Comparison of ENCODE assay signal across 21 mouse cellular contexts in the genomic region with DNA sequence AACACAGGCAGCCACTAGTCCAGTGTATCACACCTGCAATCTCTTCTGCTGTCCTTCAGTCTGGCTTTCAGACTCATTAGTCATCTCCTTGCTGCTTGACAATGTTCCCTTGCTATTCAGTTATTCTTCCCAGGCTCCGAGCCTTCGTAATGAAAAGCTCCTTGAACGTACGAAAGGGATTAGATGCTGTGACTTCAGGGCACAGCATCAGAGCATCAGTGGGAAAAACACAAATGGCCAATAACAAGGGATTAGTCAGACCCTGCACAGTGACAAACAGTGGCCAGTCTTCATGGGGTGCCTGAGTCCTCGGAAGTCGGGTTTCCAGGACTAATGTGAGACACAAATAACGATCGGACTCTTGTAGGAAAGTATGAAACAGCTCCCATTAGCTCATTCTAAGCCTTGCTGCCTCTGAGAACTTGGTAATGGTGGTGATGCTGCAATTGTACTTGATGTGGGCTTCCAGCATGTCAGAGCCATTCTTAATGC.
DNase-seq lines count a peak whose midpoint lies in the region; ATAC-seq lines count a peak whose summit lies in the region.
"Had no signal": no experiment of that assay in that cellular context is flagged by ENCODE, and none has a peak within 500 bp of the region (broad histone marks: within the 10 kb centered on the region; RNA-seq: fewer than 3 reads in every experiment).

No protein-coding gene starts in this region.

- peaks cover 62% of the 10 kb centered on the region for H3K4me1 ChIP-seq in forebrain, embryonic 11.5 days (replicated peaks; ENCODE audit: control insufficient read depth, insufficient read depth, low read length)
- H3K4me1 ChIP-seq in forebrain, embryonic 13.5 days = peaks cover 89% of the 10 kb centered on the region
- H3K4me1 ChIP-seq in hindbrain, embryonic 14.5 days (replicated peaks; ENCODE audit: control insufficient read depth, insufficient read depth, low read length) = peaks cover 36% of the 10 kb centered on the region
- H3K4me1 ChIP-seq in midbrain, embryonic 14.5 days (ENCODE audit: control insufficient read depth, insufficient read depth, low read length) = peaks cover 74% of the 10 kb centered on the region

- H3K36me3 ChIP-seq in forebrain, embryonic 11.5 days (ENCODE audit: control insufficient read depth, insufficient read depth, low read length) = no peaks in the 10 kb centered on the region
- no peaks in the 10 kb centered on the region for H3K36me3 ChIP-seq in forebrain, embryonic 13.5 days (ENCODE audit: poor library complexity, severe bottlenecking)
- no peaks in the 10 kb centered on the region for H3K36me3 ChIP-seq in hindbrain, embryonic 14.5 days (replicated peaks; ENCODE audit: control insufficient read depth, insufficient read depth)
- no peaks in the 10 kb centered on the region for H3K36me3 ChIP-seq in midbrain, embryonic 14.5 days (ENCODE audit: control insufficient read depth, insufficient read depth, low read length)
- H3K36me3 ChIP-seq: embryonic facial prominence, embryonic 13.5 days; neural tube, embryonic 12.5 days had no signal

- DNase-seq in forebrain, embryonic 11.5 days (ENCODE audit: low spot score) = no peak
- DNase-seq in hindbrain, embryonic 14.5 days (ENCODE audit: low spot score) = no peak
- peak; percentile 60 for DNase-seq in midbrain, embryonic 14.5 days
- DNase-seq in left cerebral cortex, adult 18-20 months (ENCODE audit: low spot score in 2 of 2) = no peak
- no peak for DNase-seq in adrenal gland, postnatal 10 days
- no peak for DNase-seq in cerebellum, adult 8-10 months
- DNase-seq: adrenal gland, adult 2 months; cerebellum, postnatal 14 days; gastrocnemius, postnatal 25 days; heart, postnatal 14 days; kidney, adult 9 months; kidney, postnatal 36 days; layer of hippocampus, adult 9-11 months had no signal

- no peaks in the 10 kb centered on the region for H3K27me3 ChIP-seq in forebrain, embryonic 11.5 days (ENCODE audit: control insufficient read depth, insufficient read depth, low read length)
- no peaks in the 10 kb centered on the region for H3K27me3 ChIP-seq in forebrain, embryonic 13.5 days
- no peaks in the 10 kb centered on the region for H3K27me3 ChIP-seq in hindbrain, embryonic 14.5 days (ENCODE audit: control insufficient read depth, insufficient read depth, low read length)
- H3K27me3 ChIP-seq in midbrain, embryonic 14.5 days (ENCODE audit: control insufficient read depth, insufficient read depth, low read length) = no peaks in the 10 kb centered on the region
- H3K27me3 ChIP-seq: limb, embryonic 12.5 days; neural tube, embryonic 12.5 days had no signal

- WGBS in forebrain, embryonic 11.5 days = 12% methylated on average over 8 of the region's 8 CpGs
- 9% methylated on average over 8 of the region's 8 CpGs for WGBS in forebrain, embryonic 13.5 days
- 42% methylated on average over 8 of the region's 8 CpGs for WGBS in hindbrain, embryonic 14.5 days
- 6% methylated on average over 8 of the region's 8 CpGs for WGBS in midbrain, embryonic 14.5 days

- H3K4me2 ChIP-seq in forebrain, embryonic 11.5 days (ENCODE audit: low read depth, low read length, severe bottlenecking) = no peak overlapping the region
- H3K4me2 ChIP-seq in forebrain, embryonic 13.5 days = no peak overlapping the region
- H3K4me2 ChIP-seq in hindbrain, embryonic 14.5 days (replicated peaks) = no peak overlapping the region
- H3K4me2 ChIP-seq in midbrain, embryonic 14.5 days (ENCODE audit: low read length) = no peak overlapping the region
- H3K4me2 ChIP-seq: embryonic facial prominence, embryonic 13.5 days; heart, embryonic 11.5 days; limb, embryonic 12.5 days; neural tube, embryonic 12.5 days had no signal

- H3K4me3 ChIP-seq in forebrain, embryonic 11.5 days (ENCODE audit: low read depth, low read length) = no peak overlapping the region
- no peak overlapping the region for H3K4me3 ChIP-seq in forebrain, embryonic 13.5 days
- no peak overlapping the region for H3K4me3 ChIP-seq in hindbrain, embryonic 14.5 days (replicated peaks; ENCODE audit: low read length)
- H3K4me3 ChIP-seq in midbrain, embryonic 14.5 days (replicated peaks; ENCODE audit: low read depth, low read length) = no peak overlapping the region
- H3K4me3 ChIP-seq: embryonic facial prominence, embryonic 13.5 days; limb, embryonic 12.5 days; neural tube, embryonic 12.5 days had no signal

- ATAC-seq in forebrain, embryonic 11.5 days (replicated peaks; ENCODE audit: low FRiP score) = 0 out of 2 replicates have a peak, but pooled peaks have one; percentile 16
- no peak for ATAC-seq in forebrain, embryonic 13.5 days
- ATAC-seq in hindbrain, embryonic 14.5 days (ENCODE audit: low FRiP score) = no peak
- no peak for ATAC-seq in midbrain, embryonic 14.5 days (ENCODE audit: low FRiP score, low TSS enrichment)
- ATAC-seq: inflammation-experienced regulatory T-cells, adult 6 months; lung, postnatal 0 days had no signal

- no peaks in the 10 kb centered on the region for H3K9me3 ChIP-seq in forebrain, embryonic 11.5 days (ENCODE audit: control insufficient read depth, low read length)
- no peaks in the 10 kb centered on the region for H3K9me3 ChIP-seq in forebrain, embryonic 13.5 days (replicated peaks)
- no peaks in the 10 kb centered on the region for H3K9me3 ChIP-seq in hindbrain, embryonic 14.5 days (ENCODE audit: control insufficient read depth, low read length)
- no peaks in the 10 kb centered on the region for H3K9me3 ChIP-seq in midbrain, embryonic 14.5 days (ENCODE audit: control insufficient read depth, low read length)
- H3K9me3 ChIP-seq: embryonic facial prominence, embryonic 13.5 days; limb, embryonic 12.5 days; neural tube, embryonic 12.5 days had no signal

- H3K9ac ChIP-seq in forebrain, embryonic 11.5 days (ENCODE audit: low read length) = peak overlapping the region; percentile 27; the same call in 1 of the 2 replicates
- no peak overlapping the region for H3K9ac ChIP-seq in forebrain, embryonic 13.5 days
- H3K9ac ChIP-seq in hindbrain, embryonic 14.5 days = no peak overlapping the region
- H3K9ac ChIP-seq in midbrain, embryonic 14.5 days (replicated peaks; ENCODE audit: low read length) = no peak overlapping the region
- H3K9ac ChIP-seq: embryonic facial prominence, embryonic 13.5 days; limb, embryonic 12.5 days; liver, embryonic 14.5 days; neural tube, embryonic 12.5 days had no signal

- H3K27ac ChIP-seq in forebrain, embryonic 11.5 days (ENCODE audit: low read depth, low read length) = peak overlapping the region; percentile 98
- H3K27ac ChIP-seq in forebrain, embryonic 13.5 days = peak overlapping the region; percentile 95
- peak overlapping the region; percentile 90 for H3K27ac ChIP-seq in hindbrain, embryonic 14.5 days
- peak overlapping the region; percentile 90 for H3K27ac ChIP-seq in midbrain, embryonic 14.5 days (replicated peaks; ENCODE audit: low read depth, low read length)
- H3K27ac ChIP-seq: embryonic facial prominence, embryonic 13.5 days; limb, embryonic 12.5 days; liver, embryonic 14.5 days had no signal
